Mouse (Mus musculus) adrenal gland, postnatal 10 days (tissue): ENCODE measurements at regions not wholly inside any gene's neighbourhood (a gene's known extent, or its start where the extent isn't known, plus 50 kb on each side); places are given as distances from the start of the nearest gene placed in this dataset.

ENCODE experiments used
- DNase-seq: peaks from one replicate; pipeline ENCODE4 v3.0.0; 2021; ENCODE audit warnings: mixed read lengths

DNA sequence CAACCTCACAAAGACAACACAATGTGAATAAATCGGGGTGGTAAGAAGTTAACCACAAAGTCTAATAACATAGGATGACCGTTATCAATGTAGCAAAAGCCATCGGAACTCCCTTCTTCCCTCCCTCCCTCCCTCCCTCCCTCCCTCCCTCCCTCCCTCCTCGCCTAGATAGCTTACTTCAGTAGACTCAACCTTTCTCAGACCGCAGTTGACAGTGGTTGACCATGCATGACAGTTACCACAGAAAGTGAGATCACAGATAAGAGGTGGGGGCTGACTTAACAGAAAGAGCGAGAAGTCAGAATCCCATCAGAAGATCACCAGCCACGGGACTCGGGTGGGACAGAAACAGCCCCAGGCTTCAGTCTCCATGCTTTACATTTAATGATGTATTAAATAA is 297.8 kb upstream of the Runx1 start:
- DNase-seq, result no peak

DNA sequence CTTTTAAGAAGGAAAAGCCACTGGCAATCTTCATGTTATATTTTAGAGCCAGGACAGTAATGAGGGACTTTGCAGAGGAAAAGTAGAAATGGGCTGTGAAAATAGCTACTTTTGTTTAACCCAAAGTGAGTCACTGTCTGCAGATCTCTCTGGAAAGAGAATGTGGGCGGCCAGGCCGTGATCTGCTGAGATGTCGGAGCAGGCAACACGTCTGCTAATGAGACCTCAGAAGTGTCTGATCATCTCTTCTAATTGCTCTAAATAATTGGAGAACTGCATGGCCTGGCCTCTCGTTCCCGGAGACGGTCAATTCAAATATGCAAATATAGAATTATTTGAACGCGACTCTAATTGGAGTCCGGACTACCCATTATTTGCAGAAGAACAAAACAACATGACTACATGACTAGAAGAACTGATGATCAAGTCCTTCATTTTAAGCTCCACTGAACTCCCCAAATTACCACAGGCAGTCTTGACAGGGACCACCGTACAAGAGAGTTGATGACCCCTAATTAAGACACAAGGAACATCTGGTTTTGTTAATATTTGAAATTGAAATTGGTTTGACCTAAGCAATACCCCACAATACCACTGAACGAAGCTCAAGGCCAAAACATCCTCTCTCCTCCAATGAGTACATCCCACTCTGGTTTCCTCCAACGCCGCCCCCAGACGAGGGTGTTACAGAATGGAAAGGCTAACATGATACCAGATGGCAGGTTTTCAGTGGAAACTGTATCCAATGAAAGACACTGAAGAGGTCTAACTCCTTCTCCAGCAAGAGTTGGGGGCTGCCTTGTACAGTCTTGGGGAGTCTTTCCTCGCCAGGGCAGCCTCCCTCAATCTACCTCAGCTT is 290.4 kb upstream of the Runx1 start:
- DNase-seq, result no peak

GRCm38 (mm10) chr16:93110912-93111311 is 285.0 kb upstream of the Runx1 start:
- no peak for DNase-seq

- DNase-seq, result no peak
Observed at GRCm38 (mm10) chr16:93110451-93110850, 284.5 kb upstream of the Runx1 start.

DNA sequence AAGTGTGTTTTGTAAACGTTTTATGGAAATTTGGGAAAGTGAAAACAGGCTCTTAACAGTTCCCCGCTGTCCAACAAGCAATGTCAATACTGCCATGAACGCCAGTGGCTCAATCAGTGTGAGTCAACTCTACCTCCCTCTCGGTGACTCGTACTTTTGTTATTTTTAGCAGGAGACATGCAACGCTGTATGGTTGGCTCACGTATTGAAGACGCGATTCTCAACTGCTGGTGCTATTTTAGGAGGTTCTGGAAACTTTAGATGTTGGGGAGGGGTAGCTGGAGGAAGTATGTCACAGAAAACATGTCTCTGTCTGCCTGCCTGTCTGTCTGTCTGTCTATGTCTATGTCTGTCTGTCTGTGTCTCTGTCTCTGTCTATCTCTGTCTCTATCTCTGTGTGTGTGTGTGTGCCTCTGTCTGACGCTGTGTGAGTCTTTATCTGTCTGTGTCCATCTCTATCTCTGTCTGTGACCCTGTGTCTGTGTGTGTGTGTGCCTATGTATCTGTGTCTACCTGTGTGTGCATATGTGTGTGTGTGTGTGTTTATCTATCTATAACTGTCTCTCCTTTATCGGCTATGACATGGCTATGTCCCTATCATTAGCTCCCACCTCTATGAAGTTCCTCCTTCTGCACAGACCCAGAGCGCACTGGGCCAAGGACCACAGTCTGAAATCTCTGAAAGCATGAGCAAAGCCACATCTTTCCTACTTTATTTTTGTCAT is 283.9 kb upstream of the Runx1 start:
- DNase-seq, result no peak

- no peak for DNase-seq
Observed at GRCm38 (mm10) chr16:93107524-93107845, 281.5 kb upstream of the Runx1 start.

GRCm38 (mm10) chr16:93106811-93107523 is 281.0 kb upstream of the Runx1 start:
- peak; percentile 64 for DNase-seq

DNA sequence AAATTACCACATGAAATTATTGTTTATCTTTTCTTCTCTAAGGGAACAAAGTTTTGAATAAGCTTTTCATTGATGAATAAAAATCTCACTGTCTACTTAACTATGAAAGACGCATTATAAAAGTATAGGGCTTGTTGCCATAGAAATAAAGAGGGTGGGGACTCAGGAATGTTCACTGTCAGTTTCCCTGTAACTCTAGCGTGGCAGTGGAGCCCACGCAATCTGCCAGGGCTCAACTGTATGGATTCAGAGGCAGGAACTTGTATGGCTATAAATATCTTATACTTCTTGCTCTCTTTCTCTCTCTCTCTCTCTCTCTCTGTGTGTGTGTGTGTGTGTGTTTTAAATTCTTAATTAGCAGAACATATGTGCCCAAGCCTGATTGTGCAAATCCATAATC is 276.2 kb upstream of the Runx1 start:
- DNase-seq, result no peak

DNA sequence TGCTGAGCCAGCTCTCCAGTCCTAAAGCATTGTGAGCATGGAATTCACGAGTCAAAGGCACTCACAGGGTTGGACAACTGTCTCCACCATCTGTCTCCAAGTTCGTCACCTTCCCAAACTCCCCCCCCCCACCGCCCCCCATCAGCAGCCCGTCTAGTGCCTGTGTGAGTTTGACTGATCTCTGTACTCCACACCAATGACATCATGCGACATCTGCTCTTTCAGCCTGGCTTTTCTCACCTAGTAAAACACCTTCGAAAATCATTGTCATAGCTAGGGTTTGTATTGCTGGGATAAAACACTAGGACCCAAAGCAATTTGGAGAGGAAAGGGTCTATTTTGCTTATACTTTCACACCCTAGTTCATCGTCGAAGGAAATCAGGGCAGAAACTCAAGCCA is 272.1 kb upstream of the Runx1 start:
- no peak for DNase-seq

- no peak for DNase-seq
Observed at GRCm38 (mm10) chr16:93096175-93096574, 270.2 kb upstream of the Runx1 start.

DNA sequence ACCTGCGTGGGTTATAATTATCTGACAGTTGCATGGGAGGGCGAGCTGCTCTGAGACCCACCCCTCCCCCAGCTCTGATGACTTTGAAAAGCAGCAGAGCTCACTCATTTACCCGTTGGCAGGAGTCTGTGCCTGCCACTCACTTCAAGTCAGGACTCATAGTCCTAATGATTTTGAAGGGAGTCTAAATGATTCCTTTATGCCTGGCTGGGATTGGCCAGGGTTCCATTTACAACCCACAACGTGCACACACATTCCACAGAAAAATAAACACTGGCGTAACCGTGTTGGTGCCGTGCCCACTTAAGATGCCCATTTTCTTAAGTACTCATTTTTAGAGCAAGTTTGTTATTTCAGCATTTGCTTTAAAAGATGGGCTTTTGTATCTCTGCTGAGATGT is 266.8 kb upstream of the Runx1 start:
- no peak for DNase-seq

GRCm38 (mm10) chr16:93085227-93085883 is 259.4 kb upstream of the Runx1 start:
- DNase-seq, result no peak

DNA sequence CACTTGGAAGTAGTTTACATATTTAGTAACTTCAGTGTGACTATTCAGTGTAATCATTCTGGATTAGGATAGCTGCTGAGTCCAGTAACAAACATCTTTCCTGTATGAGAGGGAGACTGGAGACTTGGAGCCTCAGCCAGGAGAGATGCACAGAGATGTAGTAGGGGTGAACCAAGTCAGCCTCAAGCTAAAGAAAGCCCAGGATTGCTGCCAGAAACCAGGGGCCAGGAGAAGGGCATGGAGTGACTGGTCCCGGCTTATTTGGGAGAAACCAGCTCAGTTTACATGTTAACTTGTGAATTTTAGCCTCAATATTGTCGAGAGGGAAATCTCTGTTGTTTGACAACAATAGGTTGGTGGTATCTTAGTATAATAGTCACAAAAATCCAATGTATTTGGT is 257.8 kb upstream of the Runx1 start:
- DNase-seq, result no peak

DNA sequence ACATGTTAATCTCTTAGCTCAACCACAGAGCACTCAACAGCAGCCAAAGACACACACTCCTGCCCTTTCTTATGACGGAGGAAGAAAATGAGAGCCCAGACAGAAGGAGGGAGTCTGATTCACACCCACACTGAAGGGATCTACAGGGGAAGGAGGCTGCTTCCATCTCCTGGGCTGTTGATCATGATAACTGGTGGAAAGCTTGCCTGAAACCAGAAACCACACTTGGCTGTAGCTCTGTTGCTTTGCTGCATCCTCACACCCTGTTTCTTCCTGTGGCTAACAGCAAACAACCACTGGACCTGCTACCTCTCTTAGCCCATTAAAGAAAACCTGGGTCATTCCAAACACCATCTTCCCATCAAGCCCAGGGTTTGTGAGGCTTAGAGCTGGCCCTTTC is 257.2 kb upstream of the Runx1 start:
- DNase-seq, result no peak

DNA sequence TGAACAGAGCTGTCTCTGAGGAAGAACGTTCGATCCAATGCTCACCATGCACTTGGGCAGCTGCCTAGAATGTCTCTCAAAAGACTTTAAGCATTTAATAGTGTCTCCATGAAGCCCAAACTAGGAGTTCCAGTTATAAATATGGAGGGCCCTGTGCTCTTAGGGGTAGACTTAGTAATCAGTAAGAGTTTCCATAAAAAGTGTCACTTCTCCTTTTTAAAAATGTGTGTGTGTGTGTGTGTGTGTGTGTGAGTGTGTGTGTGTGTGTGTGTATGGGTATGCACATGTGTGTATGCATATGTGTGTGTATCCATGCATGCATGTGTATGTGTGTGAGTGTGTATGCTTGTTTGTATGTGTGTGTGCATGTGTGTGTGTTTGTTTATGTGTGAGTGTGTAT is 255.6 kb upstream of the Runx1 start:
- no peak for DNase-seq

DNA sequence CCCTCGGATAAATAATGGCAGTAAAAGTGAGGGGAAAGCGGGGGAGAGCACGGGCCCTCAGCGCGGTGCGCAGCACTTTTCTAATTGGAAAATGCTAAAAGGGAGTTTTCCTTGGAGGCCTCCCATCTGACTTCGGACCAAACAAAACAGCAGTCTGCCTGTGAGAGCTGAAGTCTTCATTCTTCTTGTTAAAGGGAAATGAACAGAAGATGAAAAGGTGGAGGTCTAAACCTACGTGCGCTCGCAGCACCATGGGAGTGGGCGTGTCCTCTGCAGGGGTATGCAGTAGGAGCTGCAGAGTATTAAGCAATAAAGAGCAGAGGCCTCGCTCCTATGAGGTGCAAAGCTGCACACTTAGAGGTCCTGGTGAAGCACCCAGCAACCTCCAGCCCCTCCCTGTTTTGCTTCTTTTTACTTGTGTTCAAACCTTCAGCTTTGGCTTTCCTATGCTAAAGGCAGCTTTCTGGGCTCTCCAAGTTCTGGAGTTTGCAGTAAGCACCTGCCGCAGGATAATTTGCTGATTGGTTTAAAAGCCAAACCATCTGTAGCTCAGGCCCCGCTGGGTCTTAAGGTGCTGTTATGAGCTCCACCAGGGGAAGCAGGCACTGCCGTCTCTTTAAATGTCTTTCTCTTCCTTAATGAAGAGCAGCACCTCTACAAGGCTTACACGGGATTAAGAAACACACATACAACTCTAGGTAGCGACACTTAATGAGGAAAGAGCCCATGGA is 253.9 kb upstream of the Runx1 start:
- DNase-seq, result peak; percentile 59

GRCm38 (mm10) chr16:93078909-93079308 is 253.0 kb upstream of the Runx1 start:
- no peak for DNase-seq

DNA sequence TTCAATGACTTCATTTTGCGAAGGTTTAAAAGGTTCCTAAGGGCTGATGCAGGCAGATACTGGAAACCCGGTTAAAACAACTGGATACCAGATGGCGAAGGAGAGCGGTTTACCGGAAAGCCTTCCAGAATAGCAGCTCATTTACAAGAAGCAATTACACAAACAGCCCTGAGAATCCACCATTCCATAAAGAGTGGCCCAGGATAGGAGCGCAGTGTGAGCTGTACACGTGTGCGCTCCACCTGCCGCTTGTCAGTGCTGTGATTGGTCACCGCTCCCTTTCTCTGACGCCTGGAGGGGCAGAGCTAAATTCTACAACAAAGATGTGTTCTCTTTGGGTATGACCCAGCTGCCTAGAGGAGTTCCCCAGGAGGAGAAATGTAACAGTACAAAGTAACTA is 249.5 kb upstream of the Runx1 start:
- DNase-seq, result no peak

DNA sequence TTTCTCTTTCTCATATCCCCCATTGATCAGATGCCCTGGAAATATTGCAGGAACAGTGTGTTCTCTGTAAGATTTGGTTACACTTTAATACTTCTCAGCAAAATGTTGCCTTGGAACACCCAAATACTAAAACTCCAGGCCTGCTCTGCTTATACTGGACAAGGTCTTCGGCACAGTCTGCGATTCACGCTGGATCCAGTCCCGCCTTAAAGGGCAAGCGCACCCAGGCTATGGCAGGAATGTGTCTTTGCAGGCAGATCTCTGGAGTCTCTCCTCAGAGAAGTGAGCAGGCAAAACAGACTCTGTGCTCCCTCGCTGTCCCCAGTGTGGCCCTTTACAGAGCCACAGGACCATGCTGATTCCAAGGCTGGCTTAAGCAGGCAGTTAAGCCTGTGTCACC is 246.2 kb upstream of the Runx1 start:
- peak; percentile 54 for DNase-seq

- DNase-seq, result no peak
Observed at GRCm38 (mm10) chr16:93071726-93072125, 245.8 kb upstream of the Runx1 start.

GRCm38 (mm10) chr16:93066821-93067220 is 240.9 kb upstream of the Runx1 start:
- DNase-seq, result no peak
